Mouse (Mus musculus) embryonic facial prominence, embryonic 11.5 days (tissue): Measurements from ENCODE around the gene Paqr5. TPM values are rescaled to one million over a fixed set of nuclear protein-coding genes. Genes with fewer than 3 reads are reported as not detected.

Experiments used
- ATAC-seq: fragments of 200-750 bp; cut with Nextera tagmentation; replicated peaks from 2 replicates; pipeline ENCODE4 v1.8.0; 2017; ENCODE audit warnings: low read depth; ENCODE audit not compliant: insufficient number of reproducible peaks, low FRiP score, low TSS enrichment
- DNase-seq: peaks from one replicate; pipeline ENCODE4 v3.0.0-alpha.2; 2015; ENCODE audit warnings: low spot score
- H3K27ac ChIP-seq: fragments of 300-500 bp; sonication (generic); replicated peaks from 2 replicates; pipeline ENCODE4 v1.5.1; 2014; ENCODE audit warnings: mild to moderate bottlenecking, low read depth, low read length, control low read depth
- H3K27me3 ChIP-seq: fragments of 300-500 bp; sonication (generic); 2 replicates; pipeline ENCODE4 v1.6.1; 2014; ENCODE audit warnings: mild to moderate bottlenecking, low read length, moderate library complexity, mixed read lengths; ENCODE audit not compliant: control insufficient read depth, insufficient read depth
- H3K36me3 ChIP-seq: fragments of 300-500 bp; sonication (generic); replicated peaks from 2 replicates; pipeline ENCODE4 v1.6.1; 2014; ENCODE audit warnings: low read depth, mild to moderate bottlenecking, low read length, moderate library complexity, mixed read lengths; ENCODE audit not compliant: control insufficient read depth, insufficient read depth
- H3K4me1 ChIP-seq: fragments of 300-500 bp; sonication (generic); 2 replicates; pipeline ENCODE4 v1.6.1; 2014; ENCODE audit warnings: low read length, mixed read lengths; ENCODE audit not compliant: control insufficient read depth, insufficient read depth
- H3K4me2 ChIP-seq: fragments of 300-500 bp; sonication (generic); 2 replicates; pipeline ENCODE4 v1.6.1; 2014; ENCODE audit warnings: low read depth, mild to moderate bottlenecking, control low read depth, low read length, moderate library complexity
- H3K4me3 ChIP-seq: fragments of 300-500 bp; sonication (generic); 2 replicates; pipeline ENCODE4 v1.5.1; 2014; ENCODE audit warnings: low read depth, low read length, control low read depth
- H3K9ac ChIP-seq: fragments of 300-500 bp; sonication (generic); replicated peaks from 2 replicates; pipeline ENCODE4 v1.6.1; 2014; ENCODE audit warnings: mild to moderate bottlenecking, control low read depth, low read length
- H3K9me3 ChIP-seq: fragments of 300-500 bp; sonication (generic); replicated peaks from 2 replicates; pipeline ENCODE4 v1.6.1; 2016; ENCODE audit warnings: mild to moderate bottlenecking, low read length, inconsistent platforms, mixed read lengths; ENCODE audit not compliant: control insufficient read depth
- WGBS: fragments of 180-500 bp; shearing (Covaris S2); extraction: QIAGEN DNeasy Blood & Tissue Kit; methylation state at CpG from one replicate; pipeline ENCODE4 v1.1.7; 2014; 5-methylcytosine and 5-hydroxymethylcytosine counted together
- polyA plus RNA-seq: library from polyadenylated mRNA; unstranded; fragments of >200 nt; fragmentation: Nextera tagmentation; extraction: Ambion mirVana; gene quantifications from 2 replicates; pipeline ENCODE4 v1.2.1, GENCODE M21; 2014

Gene Paqr5
- polyA plus RNA-seq, 1 experiment from 2014 or later, result 0.34 TPM

- Histone ChIP-seq H3K4me2 (no peak overlapping the region), H3K4me1 (no peaks in the 10 kb centered on the region), H3K27me3 (no peaks in the 10 kb centered on the region), H3K9ac (no peak overlapping the region), H3K4me3 (no peak overlapping the region), H3K9me3 (no peaks in the 10 kb centered on the region), H3K27ac (no peak overlapping the region), H3K36me3 (peaks cover 5% of the 10 kb centered on the region)
- ATAC-seq (no peak), DNase-seq (no peak)
- WGBS, result 89% methylated on average over 6 of the region's 6 CpGs
These were observed 109.2 kb downstream of the Paqr5 start for GRCm38 (mm10) chr9:61917436-61917835.

- H3K4me2 ChIP-seq, result no peak overlapping the region
- H3K27me3 ChIP-seq, result no peaks in the 10 kb centered on the region
- WGBS, result 88% methylated on average over 3 of the region's 3 CpGs
- no peaks in the 10 kb centered on the region for H3K9me3 ChIP-seq
- no peak overlapping the region for H3K9ac ChIP-seq
- ATAC-seq (no peak), DNase-seq (no peak)
- peaks cover 5% of the 10 kb centered on the region for H3K36me3 ChIP-seq
- no peak overlapping the region for H3K4me3 ChIP-seq
- H3K27ac ChIP-seq, result no peak overlapping the region
- H3K4me1 ChIP-seq, result no peaks in the 10 kb centered on the region
These were observed 109.7 kb downstream of the Paqr5 start for GRCm38 (mm10) chr9:61916986-61917385.

- peak overlapping the region; percentile 67 for H3K4me2 ChIP-seq
- peak overlapping the region; percentile 57 for H3K9ac ChIP-seq
- no peak overlapping the region for H3K27ac ChIP-seq
- ATAC-seq (no peak), DNase-seq (no peak)
- no peaks in the 10 kb centered on the region for H3K9me3 ChIP-seq
- peaks cover 3% of the 10 kb centered on the region for H3K36me3 ChIP-seq
- no peaks in the 10 kb centered on the region for H3K4me1 ChIP-seq
- H3K4me3 ChIP-seq, result peak overlapping the region; percentile 90
- H3K27me3 ChIP-seq, result no peaks in the 10 kb centered on the region
- 45% methylated on average over 4 of the region's 4 CpGs for WGBS
These were observed 111.2 kb downstream of the Paqr5 start for GRCm38 (mm10) chr9:61915393-61916005.

GRCm38 (mm10) chr9:61914917-61915300 lies 111.7 kb downstream of the Paqr5 start:
- Histone ChIP-seq H3K4me3 (peak overlapping the region; percentile 90), H3K27ac (peak overlapping the region; percentile 71), H3K4me2 (peak overlapping the region; percentile 67), H3K36me3 (peaks cover 3% of the 10 kb centered on the region), H3K27me3 (no peaks in the 10 kb centered on the region), H3K9ac (peak overlapping the region; percentile 57), H3K9me3 (no peaks in the 10 kb centered on the region), H3K4me1 (no peaks in the 10 kb centered on the region)
- WGBS, result 5% methylated on average over 13 of the region's 13 CpGs
- no peak for DNase-seq
- no peak for ATAC-seq

GRCm38 (mm10) chr9:61914203-61914916 lies 112.3 kb downstream of the Paqr5 start, which contains the start of gene Rplp1:
Rplp1 (minus strand) TSS chr9:61914542.
- peak within 1 kb of the TSS; percentile 71 for H3K27ac ChIP-seq
- ATAC-seq, result peak; percentile 94
- H3K9ac ChIP-seq, result peak within 1 kb of the TSS; percentile 95
- peaks cover 3% of the 10 kb centered on the region for H3K36me3 ChIP-seq
- H3K4me2 ChIP-seq, result peak within 1 kb of the TSS; percentile 70
- no peaks in the 10 kb centered on the region for H3K27me3 ChIP-seq
- peak within 1 kb of the TSS; percentile 90 for H3K4me3 ChIP-seq
- DNase-seq, result peak; percentile 98
- no peaks in the 10 kb centered on the region for H3K9me3 ChIP-seq
- under 1% methylated on average over 66 of the region's 70 CpGs for WGBS
- H3K4me1 ChIP-seq, result no peaks in the 10 kb centered on the region

- 46% methylated on average over 6 of the region's 6 CpGs for WGBS
- H3K4me1 ChIP-seq, result no peaks in the 10 kb centered on the region
- no peak overlapping the region for H3K9ac ChIP-seq
- H3K36me3 ChIP-seq, result no peaks in the 10 kb centered on the region; the same call in 1 of the 2 replicates
- H3K4me2 ChIP-seq, result no peak overlapping the region
- DNase-seq (no peak), ATAC-seq (no peak)
- H3K4me3 ChIP-seq, result no peak overlapping the region
- H3K9me3 ChIP-seq, result no peaks in the 10 kb centered on the region
- no peak overlapping the region for H3K27ac ChIP-seq
- no peaks in the 10 kb centered on the region for H3K27me3 ChIP-seq
These were observed 115.1 kb downstream of the Paqr5 start for GRCm38 (mm10) chr9:61911300-61912128.

GRCm38 (mm10) chr9:61910526-61911256 lies 116.0 kb downstream of the Paqr5 start:
- H3K36me3 ChIP-seq, result no peaks in the 10 kb centered on the region
- ATAC-seq, result no peak
- H3K27ac ChIP-seq, result no peak overlapping the region
- H3K4me2 ChIP-seq, result no peak overlapping the region
- no peaks in the 10 kb centered on the region for H3K27me3 ChIP-seq
- no peak overlapping the region for H3K9ac ChIP-seq
- 42% methylated on average over 20 of the region's 20 CpGs for WGBS
- no peaks in the 10 kb centered on the region for H3K9me3 ChIP-seq
- H3K4me3 ChIP-seq, result no peak overlapping the region
- DNase-seq, result peak; percentile 56
- no peaks in the 10 kb centered on the region for H3K4me1 ChIP-seq
